Mouse (Mus musculus) yolk sac, embryonic 10.5 days (tissue): ENCODE data around the gene Zfp113.

ENCODE experiments used
- DNase-seq: peaks from one replicate; pipeline ENCODE4 v3.0.0-alpha.2; 2017; ENCODE audit warnings: low spot score

The Zfp113 gene

GRCm38 (mm10) chr5:138155443-138155976, at the start of gene Zfp113:
TSS of gene Zfp113 (minus strand) at chr5:138155744.
- peak; percentile 94 for DNase-seq

- no peak for DNase-seq
Measured at GRCm38 (mm10) chr5:138202086-138202485, 46.5 kb upstream of the Zfp113 start.

- DNase-seq: no peak
Measured at GRCm38 (mm10) chr5:138199576-138199975, 44.0 kb upstream of the Zfp113 start.

- no peak for DNase-seq
Measured at GRCm38 (mm10) chr5:138195463-138195862, 39.9 kb upstream of the Zfp113 start.

GRCm38 (mm10) chr5:138194755-138195345, 39.3 kb upstream of the Zfp113 start:
- peak; percentile 35 for DNase-seq

GRCm38 (mm10) chr5:138193771-138194727, 38.5 kb upstream of the Zfp113 start, which contains the start of gene Mblac1:
TSS of gene Mblac1 (plus strand) at chr5:138194314.
- DNase-seq: peak; percentile 89

- peak; percentile 77 for DNase-seq
Measured at GRCm38 (mm10) chr5:138187661-138188306, 32.2 kb upstream of the Zfp113 start.

- DNase-seq: peak; percentile 86
Measured at GRCm38 (mm10) chr5:138186950-138187638, 31.6 kb upstream of the Zfp113 start, which contains the start of the genes Taf6 and Cnpy4. TSS of gene Taf6 (minus strand) at chr5:138187451. TSS of gene Cnpy4 (plus strand) at chr5:138187485.

- no peak for DNase-seq
Measured at GRCm38 (mm10) chr5:138173217-138173616, 17.7 kb upstream of the Zfp113 start.

GRCm38 (mm10) chr5:138171695-138172491, 16.3 kb upstream of the Zfp113 start, which contains the start of the genes Ap4m1 and Mcm7:
TSS of gene Ap4m1 (plus strand) at chr5:138172002.
TSS of gene Mcm7 (minus strand) at chr5:138172422.
- DNase-seq: peak; percentile 98

GRCm38 (mm10) chr5:138170936-138171561, 15.5 kb upstream of the Zfp113 start:
- peak; percentile 97 for DNase-seq

- no peak for DNase-seq
Measured at GRCm38 (mm10) chr5:138165594-138165993, 10.1 kb upstream of the Zfp113 start.

- DNase-seq: no peak
Measured at GRCm38 (mm10) chr5:138163610-138164009, 8.1 kb upstream of the Zfp113 start.

GRCm38 (mm10) chr5:138163046-138163445, 7.5 kb upstream of the Zfp113 start:
- no peak for DNase-seq

GRCm38 (mm10) chr5:138160842-138161665, 5.5 kb upstream of the Zfp113 start, which contains the start of gene Cops6:
TSS of gene Cops6 (plus strand) at chr5:138161071.
- DNase-seq: peak; percentile 92

GRCm38 (mm10) chr5:138160224-138160762, 4.7 kb upstream of the Zfp113 start:
- DNase-seq: no peak

- no peak for DNase-seq
Measured at GRCm38 (mm10) chr5:138154390-138154789, 1.2 kb downstream of the Zfp113 start.

GRCm38 (mm10) chr5:138138585-138138984, 17.0 kb downstream of the Zfp113 start:
- DNase-seq: no peak
